Mouse (Mus musculus) mouse embryonic stem cell (cell line): ENCODE measurements around the gene Pank4.

Experiments
- in situ Hi-C, 2 experiments: fragments of 300-500 bp; cut with MboI; formaldehyde crosslinking; loops; 1 replicate in 1 of 2; 3 replicates in 1 of 2; pipeline ENCODE4 v1.14.3; 2019 to 2020; ENCODE audit warnings: low sequenced_read_pairs in 2 of 2, low pct_unique_long_range_greater_than_20kb in 1 of 2, mixed read lengths in 1 of 2; ENCODE audit not compliant: unreplicated experiment in 1 of 2

Pank4 gene

GRCm38 (mm10) chr4:155020813-155021212 lies 56.9 kb downstream of the Pank4 start:
- in situ Hi-C loops, result no loop called here

DNA sequence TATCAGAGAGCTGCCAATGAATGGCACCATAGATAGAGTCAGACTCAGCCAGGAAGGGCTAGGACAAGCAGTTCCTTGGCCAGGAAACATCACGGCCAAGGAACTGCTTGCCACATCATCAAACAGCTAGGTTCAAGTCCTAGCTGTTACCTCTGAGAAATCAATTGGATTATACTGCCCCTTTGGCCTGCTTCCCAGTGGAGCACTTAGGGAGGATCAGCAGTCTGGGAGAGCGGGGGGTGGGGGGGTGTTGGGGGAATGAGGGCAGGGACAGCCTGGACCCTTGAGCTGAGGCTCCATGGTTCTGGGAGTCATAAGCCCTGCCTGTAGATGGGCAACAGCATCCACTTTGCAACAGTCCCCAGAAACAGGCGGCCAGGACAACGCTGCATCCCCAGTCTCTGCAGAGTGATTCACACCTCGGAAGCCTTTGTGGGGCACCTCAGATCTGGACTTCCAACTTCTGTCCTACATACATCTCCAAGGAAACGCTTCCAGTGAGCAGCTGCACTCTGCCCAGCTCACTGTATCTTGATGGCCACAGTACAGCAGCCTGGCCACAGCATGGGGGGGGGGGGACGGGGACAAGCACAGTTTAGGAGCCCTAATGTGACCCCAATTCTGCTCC lies 58.4 kb downstream of the Pank4 start:
- in situ Hi-C loops, result no loop called here

DNA sequence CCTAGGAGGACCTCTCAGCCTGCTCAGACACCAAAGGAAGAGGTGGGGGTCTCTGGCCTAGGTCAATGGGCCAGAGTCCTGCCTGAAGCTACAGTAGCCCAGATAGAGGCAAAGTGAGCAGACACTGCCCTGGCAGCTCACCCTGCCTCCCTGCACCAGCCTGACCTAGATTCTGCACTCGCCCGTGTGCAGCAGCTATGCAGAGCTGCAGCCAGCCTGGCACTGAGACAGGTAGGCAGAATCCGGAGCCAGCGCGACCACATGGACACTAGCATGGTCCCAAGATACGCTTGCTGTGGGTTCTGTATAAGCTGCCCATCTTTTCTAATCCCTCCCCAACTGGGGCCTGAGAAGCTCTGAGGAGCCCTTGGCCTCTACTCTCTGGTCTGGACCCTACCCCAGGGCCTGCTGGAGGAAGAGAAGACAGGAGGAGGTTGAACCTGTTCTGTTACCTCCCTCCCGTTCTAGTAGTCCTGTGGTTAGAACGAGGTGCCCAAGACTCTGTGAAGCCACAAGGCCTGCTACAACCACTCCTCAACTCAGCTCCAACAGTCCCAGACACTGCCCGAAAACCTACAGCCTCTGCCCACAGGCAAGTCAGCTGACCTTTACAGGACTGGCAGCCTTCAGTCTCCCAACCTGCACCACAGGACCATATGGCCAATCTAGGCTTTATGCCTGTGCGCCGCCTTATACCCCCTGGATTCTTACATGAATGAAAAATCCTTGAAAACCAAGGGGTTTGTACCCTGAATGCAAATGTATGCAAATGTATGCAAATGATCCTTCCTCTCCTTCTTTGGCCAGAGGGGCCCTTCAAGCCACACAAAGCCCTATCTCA lies 60.5 kb downstream of the Pank4 start:
- in situ Hi-C loops, result loop anchor here in 1 of 2 experiments (25.0 kb wide), 1 partner anchor 387 kb away; the partner anchor contains the start of gene Prdm16
